Mouse (Mus musculus) E14TG2a.4 (cell line): Measurements from ENCODE around the gene Gm15056.

Experiments
- CTCF ChIP-seq: conservative IDR thresholded peaks from 2 replicates; pipeline ENCODE4 v1.5.1; 2014; ENCODE audit warnings: low read length
- POU5F1 ChIP-seq: IDR thresholded peaks from 2 replicates; pipeline ENCODE4 v1.6.1; 2014; ENCODE audit warnings: low read length, borderline replicate concordance

DNA sequence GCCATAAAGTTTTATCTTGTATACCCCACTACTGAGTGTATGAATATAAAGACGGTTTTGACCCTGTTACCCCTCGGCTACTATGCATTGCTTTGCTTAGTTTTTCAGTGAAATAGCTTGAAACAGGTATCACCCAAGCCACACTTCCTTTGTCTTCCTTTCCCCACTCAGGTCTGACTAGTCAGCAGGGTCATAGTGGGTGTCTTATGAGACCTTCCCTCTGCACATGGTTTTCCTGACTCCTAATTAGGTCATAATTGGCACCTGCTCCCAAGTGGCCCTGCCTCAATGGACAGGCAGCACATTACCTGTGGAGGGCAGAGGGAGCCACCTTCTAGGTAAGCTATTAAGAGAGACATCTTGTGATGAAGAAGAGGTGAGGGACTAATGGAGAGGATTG is 10.1 kb downstream of the Gm15056 start, which contains the start of gene Defb33:
- TF ChIP-seq CTCF (no peak), POU5F1 (no peak)
